Mouse (Mus musculus): ENCODE data around the gene Lacc1.
"Not testable (repeated sequence)": the region's sequence is repeated elsewhere in the genome, so short reads cannot be mapped to it uniquely, and the experiment has no call there.

Gene Lacc1

DNA sequence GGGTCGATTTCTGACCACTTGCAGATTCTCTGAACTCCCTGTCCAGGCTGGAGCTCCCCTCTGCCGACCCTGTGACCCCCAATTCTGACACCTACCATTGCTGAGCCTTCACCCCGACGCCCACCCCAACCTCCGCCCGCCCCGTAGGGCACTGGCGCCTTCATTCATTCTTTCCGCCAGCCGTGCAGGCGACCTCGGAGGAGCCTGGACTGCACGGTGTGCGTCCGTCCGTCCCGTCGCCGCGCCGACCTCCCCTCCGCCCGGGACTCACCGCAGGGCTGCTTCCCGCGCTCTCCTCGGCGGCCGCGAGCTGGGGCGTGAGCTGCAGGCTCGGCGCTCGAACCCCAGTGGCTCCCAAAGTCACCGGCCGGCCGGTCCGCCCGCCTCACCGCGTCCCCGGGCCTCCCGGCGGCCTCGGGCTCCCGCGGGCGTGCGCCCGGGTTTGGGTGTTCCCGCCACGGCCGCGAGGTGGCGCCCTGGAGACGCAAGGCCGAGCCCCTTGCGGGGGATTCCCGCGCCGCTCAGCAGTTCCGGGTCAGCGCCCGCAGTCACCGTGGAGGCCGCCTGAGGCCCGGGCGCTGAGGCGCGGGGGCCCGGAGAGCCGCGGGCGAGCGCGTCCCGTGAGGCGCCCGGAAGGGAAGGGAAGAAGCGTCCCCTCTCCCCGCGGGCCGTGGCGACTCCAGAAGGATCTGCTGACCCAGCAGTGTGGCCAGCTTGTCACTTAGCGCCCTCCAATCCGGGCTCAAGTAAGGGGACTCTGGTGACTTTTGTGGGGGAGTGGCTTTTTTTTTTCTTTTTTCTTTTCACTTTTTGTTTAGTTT lies at the start of gene Lacc1, which contains the start of gene Ccdc122:
Gene Lacc1, minus strand, starts transcription at position 679 of the 821 bp plus-strand sequence.
Gene Ccdc122, plus strand, starts transcription at position 547 of the 821 bp plus-strand sequence.
- ATAC-seq (ENCODE audit: low TSS enrichment): peak; percentile 71

DNA sequence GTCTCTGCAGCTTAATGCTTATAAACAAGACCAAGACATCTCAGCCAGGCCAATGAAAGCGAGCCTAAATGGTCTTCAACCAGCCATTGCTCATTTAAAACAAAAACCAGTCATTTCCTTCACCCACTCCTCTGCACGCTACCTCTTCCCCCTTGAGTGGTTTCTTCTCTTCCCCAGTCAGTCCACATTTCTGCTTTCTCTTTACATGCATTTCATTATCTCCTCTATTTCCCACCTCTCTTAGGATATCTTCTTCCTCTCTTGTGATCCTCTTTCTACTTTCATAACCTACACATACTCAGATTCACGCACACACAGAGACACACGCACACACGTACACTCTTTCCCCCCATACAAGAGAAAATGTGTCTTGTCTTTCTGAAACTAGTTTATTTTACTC lies 44.5 kb upstream of the Lacc1 start:
- ATAC-seq (ENCODE audit: low TSS enrichment): no peak

- ATAC-seq (ENCODE audit: low TSS enrichment): no peak
Observed at GRCm38 (mm10) chr14:77069361-77069760, 32.7 kb upstream of the Lacc1 start.

- no peak for ATAC-seq (ENCODE audit: low TSS enrichment)
Observed at GRCm38 (mm10) chr14:77053288-77053687, 16.6 kb upstream of the Lacc1 start.

DNA sequence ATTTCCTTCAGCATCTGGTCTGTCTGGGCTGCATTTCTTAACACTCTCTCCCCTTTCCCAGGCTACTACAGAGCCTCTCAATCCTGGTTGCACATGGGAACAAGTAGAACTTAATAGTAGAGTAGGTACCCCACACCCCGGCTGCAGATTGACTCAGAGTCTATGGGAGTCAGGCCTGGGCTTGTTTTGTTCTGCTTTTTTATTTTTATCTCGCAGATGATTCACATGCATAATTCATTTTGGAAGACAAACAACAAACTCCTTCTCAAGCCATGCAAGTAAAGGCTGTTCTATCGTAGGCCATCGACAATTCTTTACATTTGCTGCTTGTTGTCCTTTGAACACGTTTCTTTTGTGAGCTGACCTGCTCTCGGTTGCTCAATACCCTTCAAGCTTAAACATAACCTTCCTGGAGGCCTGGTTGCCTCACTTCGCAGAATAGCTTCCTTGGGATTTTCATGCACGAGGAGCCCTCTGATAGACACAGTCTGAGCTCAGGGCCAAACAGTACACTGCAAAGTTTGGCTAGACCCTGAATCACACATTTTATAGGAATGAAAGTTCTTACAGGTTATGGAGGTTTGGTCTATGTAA lies 1.2 kb upstream of the Lacc1 start:
- ATAC-seq (ENCODE audit: low TSS enrichment): peak; percentile 87

- ATAC-seq (ENCODE audit: low TSS enrichment): peak; percentile 18; the same call in 1 of the 2 replicates
Observed at GRCm38 (mm10) chr14:77037330-77037729, 626 bp upstream of the Lacc1 start.

- no peak for ATAC-seq (ENCODE audit: low TSS enrichment)
Observed at GRCm38 (mm10) chr14:77034970-77035369, 1.7 kb downstream of the Lacc1 start.

DNA sequence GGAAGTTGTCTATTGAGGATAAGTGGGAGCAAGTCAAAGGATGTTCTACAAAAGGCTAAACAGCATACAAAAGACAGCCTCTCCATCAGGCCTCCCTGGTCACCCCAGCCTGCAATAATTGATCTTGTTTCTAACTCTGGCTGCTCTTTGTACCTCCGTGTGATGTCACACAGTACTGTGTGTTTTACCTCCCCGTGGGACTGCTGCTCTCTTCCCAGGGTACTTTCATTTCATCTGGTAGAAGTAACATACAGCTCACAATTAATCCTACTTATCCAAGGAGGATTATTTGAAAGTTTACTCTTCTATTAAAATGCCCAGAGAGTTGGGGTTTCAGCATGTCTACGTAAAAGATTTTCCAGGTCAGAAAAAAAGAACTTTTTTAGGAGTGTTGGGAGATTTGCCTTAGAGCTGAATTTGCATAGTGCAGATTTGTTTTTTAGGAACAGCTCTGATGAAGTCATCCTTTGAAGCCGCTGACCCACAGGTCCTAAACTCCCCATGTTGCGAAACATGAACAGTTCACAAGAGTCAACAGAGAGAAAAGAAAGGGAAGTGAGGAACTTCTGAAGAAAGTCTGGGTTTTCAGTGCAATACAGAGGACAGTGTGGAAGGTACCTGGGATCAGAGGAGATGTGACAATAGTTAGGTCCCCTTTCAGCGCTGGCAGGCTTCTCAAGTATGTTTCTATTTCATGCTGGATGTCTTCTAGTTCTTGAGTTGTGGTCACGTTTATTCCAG lies 2.4 kb downstream of the Lacc1 start:
- no peak for ATAC-seq (ENCODE audit: low TSS enrichment)

- ATAC-seq (ENCODE audit: low TSS enrichment): no peak
Observed at GRCm38 (mm10) chr14:77033391-77033790, 3.3 kb downstream of the Lacc1 start.

DNA sequence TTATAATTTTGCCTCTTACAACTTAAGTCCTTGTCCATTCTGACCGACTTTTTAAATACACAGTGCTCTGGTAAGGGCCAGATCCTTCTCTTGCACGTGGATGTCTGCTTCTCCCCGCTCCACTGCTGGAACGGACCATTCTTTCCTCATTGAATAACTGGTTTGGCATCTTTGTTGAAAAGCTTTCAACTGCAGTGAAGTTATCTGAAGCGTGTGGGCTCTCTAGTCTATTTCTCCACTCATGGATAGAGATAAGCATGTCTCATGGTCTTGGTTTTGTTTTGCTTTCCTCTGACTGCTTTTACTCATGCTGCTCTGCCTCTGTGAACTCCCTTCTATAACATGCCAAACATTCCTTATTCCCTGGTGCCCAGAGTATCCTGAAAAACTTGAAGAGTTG lies 4.3 kb downstream of the Lacc1 start:
- ATAC-seq (ENCODE audit: low TSS enrichment): no peak

DNA sequence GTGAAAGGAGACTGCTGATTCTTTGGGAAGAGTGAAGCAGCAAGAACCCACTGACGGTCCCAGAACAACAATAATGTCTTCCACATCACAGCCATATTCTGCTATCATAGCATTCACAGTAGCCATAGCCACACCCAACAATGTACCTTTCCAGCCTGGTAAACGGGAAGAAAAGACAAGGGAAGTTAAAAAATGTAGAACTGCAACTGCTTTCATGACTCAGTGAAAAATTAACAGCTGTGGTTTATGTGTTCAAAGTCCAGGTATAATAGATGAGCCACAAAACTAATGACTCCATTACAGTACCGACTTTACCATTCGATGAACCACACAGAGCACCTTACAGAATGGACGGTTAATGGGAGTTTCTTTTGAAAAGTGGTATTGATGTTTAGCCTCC lies 5.9 kb downstream of the Lacc1 start:
- no peak for ATAC-seq (ENCODE audit: low TSS enrichment)

GRCm38 (mm10) chr14:77029319-77030054 lies 7.2 kb downstream of the Lacc1 start:
- ATAC-seq (ENCODE audit: low TSS enrichment): no peak

DNA sequence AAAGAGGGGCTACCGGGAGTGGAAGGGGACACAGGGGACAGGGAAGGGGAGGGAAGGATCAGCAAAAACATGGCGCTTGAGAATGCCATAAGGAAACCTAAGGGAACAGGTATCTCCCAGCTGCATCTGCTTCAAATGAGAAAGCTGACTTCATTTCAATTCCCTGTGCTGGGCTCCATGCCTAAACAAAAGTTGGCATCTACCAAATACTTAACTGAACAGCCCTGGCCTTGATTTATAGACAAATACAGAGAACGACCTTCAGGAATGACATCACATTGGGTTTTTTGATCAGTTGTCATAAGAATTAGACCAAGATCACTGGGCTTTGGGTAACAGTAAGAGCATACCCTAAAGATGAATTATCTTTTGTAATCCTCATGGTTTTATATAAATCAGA lies 12.2 kb downstream of the Lacc1 start:
- no peak for ATAC-seq (ENCODE audit: low TSS enrichment)

- no peak for ATAC-seq (ENCODE audit: low TSS enrichment)
Observed at GRCm38 (mm10) chr14:77017211-77017610, 19.5 kb downstream of the Lacc1 start.

- not testable (repeated sequence) for ATAC-seq (ENCODE audit: low TSS enrichment)
Observed at GRCm38 (mm10) chr14:77016783-77017182, 19.9 kb downstream of the Lacc1 start.

GRCm38 (mm10) chr14:77011804-77012203 lies 24.9 kb downstream of the Lacc1 start:
- peak; percentile 41; the same call in 1 of the 2 replicates for ATAC-seq (ENCODE audit: low TSS enrichment)

DNA sequence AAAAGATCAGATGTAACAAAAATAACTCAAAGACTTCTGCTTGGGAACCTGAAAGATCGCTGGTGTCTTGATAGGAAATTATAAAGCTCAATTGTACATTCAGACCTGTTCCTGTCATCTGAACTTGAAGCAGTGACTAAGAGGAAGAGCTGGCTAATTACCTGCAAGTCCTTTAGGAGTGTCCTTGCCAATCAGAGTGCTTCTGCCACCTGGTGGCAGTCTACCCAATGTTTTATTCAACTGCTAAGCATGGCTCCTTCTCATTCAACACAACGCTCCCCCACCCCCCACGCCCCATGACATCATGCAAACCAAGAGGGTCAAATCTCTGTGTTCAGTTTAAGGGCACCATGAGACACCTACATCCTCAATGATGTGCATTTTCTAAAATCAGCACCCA lies 28.5 kb downstream of the Lacc1 start:
- ATAC-seq (ENCODE audit: low TSS enrichment): peak; percentile 82

DNA sequence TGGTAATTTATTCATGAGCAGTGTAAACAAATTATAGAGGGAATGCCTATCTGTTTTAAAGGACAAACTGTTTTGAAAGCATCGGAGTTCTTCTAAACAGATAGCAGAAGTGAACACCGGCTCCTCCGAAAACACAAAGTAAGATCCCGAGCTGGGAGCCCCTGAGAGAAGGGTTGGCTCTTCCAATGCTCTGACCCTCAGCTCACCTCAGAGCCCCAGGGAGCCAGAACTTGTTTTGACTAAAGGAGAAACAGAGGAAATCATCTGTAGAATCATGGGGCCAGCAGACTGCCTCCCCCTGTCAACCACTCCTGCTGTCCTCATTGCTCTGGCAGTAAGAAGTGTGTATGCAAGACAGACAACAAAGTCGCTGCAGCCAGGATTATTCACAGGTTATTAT lies 31.1 kb downstream of the Lacc1 start:
- ATAC-seq (ENCODE audit: low TSS enrichment): no peak

GRCm38 (mm10) chr14:77004740-77005139 lies 32.0 kb downstream of the Lacc1 start:
- ATAC-seq (ENCODE audit: low TSS enrichment): peak; percentile 69

- ATAC-seq (ENCODE audit: low TSS enrichment): not testable (repeated sequence)
Observed at GRCm38 (mm10) chr14:76990351-76990750, 46.4 kb downstream of the Lacc1 start.

DNA sequence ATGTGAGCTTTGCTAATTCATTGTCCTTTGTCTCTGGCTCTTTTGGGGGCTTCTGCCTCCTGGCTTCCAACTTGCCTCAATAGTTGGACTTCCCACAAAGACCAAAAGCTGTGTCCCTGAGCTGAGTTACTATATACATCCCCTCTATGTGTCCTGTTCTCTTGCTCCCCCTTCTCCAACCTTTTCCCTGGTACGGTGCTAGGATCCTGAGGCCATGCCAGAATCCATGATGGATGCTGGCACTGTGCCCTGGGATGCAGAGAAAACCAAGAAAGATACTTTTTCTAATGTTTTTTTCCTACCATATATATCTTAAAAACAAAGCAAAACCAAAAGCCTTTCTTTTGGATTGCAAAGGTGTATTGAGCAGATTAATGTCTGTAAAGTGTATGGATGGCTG lies 54.9 kb downstream of the Lacc1 start:
- ATAC-seq (ENCODE audit: low TSS enrichment): no peak

- no peak for ATAC-seq (ENCODE audit: low TSS enrichment)
Observed at GRCm38 (mm10) chr14:76981176-76981575, 55.5 kb downstream of the Lacc1 start.

Measured in frontal cortex, adult (tissue).